Mouse (Mus musculus) T-cell, adult 2 months (primary cell): ENCODE results near the gene Unc13a.

Experiments
- DNase-seq: peaks from one replicate; pipeline ENCODE4 v3.0.0; 2022; ENCODE audit warnings: low spot score

Gene Unc13a

GRCm38 (mm10) chr8:71586891-71587290, 84.7 kb downstream of the Unc13a start:
- peak; percentile 40 for DNase-seq

DNA sequence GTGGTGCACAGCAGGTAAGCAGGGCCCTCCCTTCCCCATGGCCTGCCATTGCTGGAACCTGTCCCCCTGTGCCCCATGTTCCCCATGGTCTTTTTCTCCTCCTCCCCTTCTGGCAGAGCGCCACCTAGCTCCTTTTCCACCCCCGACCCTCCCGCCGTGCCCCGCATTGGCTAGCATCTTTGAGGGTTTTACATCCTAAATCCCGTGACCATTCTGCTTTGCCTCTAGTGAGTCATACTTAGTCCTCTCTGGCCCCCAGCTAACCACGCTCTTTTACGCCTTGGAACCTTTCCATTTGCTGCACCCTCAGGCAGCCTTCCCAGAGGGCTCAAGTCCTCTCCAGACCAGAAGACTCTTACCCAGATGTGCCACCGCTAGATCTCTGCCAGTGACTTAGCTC, 91.4 kb downstream of the Unc13a start:
- DNase-seq, result no peak

DNA sequence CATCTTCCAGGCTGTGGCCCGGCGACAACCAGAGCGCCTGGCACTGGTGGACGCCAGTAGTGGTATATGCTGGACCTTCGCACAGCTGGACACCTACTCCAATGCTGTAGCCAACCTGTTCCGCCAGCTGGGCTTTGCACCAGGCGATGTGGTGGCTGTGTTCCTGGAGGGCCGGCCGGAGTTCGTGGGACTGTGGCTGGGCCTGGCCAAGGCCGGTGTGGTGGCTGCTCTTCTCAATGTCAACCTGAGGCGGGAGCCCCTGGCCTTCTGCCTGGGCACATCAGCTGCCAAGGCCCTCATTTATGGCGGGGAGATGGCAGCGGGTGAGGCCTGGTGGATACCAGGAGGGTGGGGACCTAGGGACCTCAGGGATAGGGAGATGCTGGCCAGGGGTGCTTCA, 92.1 kb downstream of the Unc13a start:
- no peak for DNase-seq

DNA sequence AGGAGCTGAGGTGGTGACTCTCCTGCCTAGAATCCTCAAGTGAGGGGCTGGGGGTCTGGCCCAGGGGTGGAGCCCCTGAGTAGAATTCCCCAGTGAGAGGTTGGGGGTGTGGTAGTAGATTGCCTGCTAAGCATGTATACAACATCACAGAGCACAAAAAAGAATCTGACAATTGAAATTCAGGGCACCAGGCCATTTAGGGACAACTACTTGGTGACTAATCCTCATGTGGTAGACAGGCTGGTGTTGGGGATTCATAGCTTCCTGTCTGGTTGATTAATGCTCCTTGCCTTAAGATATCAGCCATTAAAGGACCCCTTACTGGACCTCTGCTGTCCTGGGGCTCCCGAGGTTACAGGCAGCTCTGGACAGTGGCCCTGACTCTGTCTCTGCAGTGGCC, 92.5 kb downstream of the Unc13a start:
- DNase-seq, result no peak

DNA sequence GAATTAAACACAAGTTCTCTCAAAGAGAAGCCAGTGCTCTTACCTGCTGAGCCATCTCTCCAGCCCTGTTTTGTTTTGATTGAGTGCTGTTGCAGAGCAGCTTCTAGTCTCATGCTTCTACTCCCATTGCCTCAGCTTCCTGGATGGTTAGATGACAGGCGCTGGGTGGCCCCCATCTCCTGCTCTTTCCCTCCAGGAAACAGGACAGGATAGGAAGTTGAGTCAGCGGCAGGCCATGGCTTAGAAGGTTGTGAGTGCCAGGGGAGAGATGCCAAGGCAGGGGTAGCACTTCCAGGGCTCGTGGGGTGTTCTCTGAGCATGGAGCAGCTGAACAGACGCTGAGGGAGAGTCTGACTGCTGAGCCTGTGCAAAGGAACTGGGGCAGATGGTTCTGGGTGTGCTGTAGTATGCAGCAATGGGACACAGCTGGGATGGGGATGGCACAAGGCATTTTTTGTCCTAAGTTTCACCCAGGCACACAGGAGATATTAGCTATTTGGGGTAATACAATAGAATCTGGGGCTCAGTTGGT, 93.6 kb downstream of the Unc13a start:
- no peak for DNase-seq

DNA sequence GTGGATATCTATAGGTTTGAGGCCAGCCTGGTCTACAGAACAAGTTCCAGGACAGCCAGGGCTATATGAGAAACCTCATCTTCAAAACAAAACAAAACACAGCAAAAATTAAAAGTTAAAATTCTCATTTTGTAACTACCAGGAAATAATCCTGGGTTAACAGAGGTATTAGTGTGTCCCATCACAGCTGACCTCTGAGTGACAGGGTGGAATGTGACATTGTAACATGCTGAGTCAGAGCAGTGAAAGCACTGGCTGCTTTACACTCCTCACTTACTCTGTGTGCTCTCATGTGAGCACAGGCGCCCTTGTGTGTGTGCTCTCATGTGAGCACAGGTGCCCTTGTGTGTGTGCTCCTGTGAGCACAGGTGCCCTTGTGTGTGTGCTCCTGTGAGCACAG, 96.5 kb downstream of the Unc13a start:
- no peak for DNase-seq

DNA sequence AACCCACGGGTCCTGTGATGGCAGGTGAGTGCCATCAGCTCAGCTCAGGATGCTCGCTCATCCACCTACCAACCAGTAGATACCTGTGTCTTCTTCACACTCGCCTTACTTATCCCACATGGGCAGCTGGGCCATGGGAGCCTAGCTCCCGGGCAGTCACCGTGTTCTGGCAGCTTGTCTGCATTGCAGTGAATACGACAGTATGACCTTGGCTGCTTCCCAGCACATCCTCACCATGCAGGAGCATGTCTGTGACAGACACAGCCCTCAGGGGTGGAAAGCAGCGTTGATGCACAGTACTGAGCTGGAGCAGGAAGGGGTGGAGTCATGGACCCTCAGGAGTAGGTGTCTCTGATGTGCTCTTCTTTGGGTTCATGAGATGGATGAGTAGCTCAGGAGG, 97.1 kb downstream of the Unc13a start:
- DNase-seq, result no peak
